Mouse (Mus musculus): Measurements from ENCODE around the gene Dlx1.

Dlx1 gene

GRCm38 (mm10) chr2:71528014-71528713, at the start of gene Dlx1:
TSS of gene Dlx1 (plus strand) at chr2:71528113.
- DNase-seq, result no peak

- no peak for DNase-seq
Measured at GRCm38 (mm10) chr2:71479917-71480316, 48.0 kb upstream of the Dlx1 start.

GRCm38 (mm10) chr2:71481825-71482224, 46.1 kb upstream of the Dlx1 start:
- no peak for DNase-seq

- no peak for DNase-seq
Measured at GRCm38 (mm10) chr2:71483046-71483716, 44.7 kb upstream of the Dlx1 start.

GRCm38 (mm10) chr2:71483717-71484066, 44.2 kb upstream of the Dlx1 start:
- DNase-seq, result no peak

- no peak for DNase-seq
Measured at GRCm38 (mm10) chr2:71491295-71491694, 36.6 kb upstream of the Dlx1 start.

GRCm38 (mm10) chr2:71493161-71493683, 34.7 kb upstream of the Dlx1 start:
- DNase-seq, result no peak

- no peak for DNase-seq
Measured at GRCm38 (mm10) chr2:71494503-71494902, 33.4 kb upstream of the Dlx1 start.

GRCm38 (mm10) chr2:71494971-71495370, 32.9 kb upstream of the Dlx1 start:
- no peak for DNase-seq

GRCm38 (mm10) chr2:71497175-71497574, 30.7 kb upstream of the Dlx1 start:
- DNase-seq, result no peak

GRCm38 (mm10) chr2:71499276-71500230, 28.4 kb upstream of the Dlx1 start:
- DNase-seq, result no peak

GRCm38 (mm10) chr2:71504852-71505251, 23.1 kb upstream of the Dlx1 start:
- DNase-seq, result no peak

- no peak for DNase-seq
Measured at GRCm38 (mm10) chr2:71511209-71511608, 16.7 kb upstream of the Dlx1 start.

GRCm38 (mm10) chr2:71512326-71512725, 15.6 kb upstream of the Dlx1 start:
- no peak for DNase-seq

- no peak for DNase-seq
Measured at GRCm38 (mm10) chr2:71516995-71517394, 10.9 kb upstream of the Dlx1 start.

GRCm38 (mm10) chr2:71517466-71518099, 10.3 kb upstream of the Dlx1 start:
- DNase-seq, result no peak

- no peak for DNase-seq
Measured at GRCm38 (mm10) chr2:71522871-71523270, 5.0 kb upstream of the Dlx1 start.

GRCm38 (mm10) chr2:71523431-71523830, 4.5 kb upstream of the Dlx1 start:
- DNase-seq, result peak in 1 of 2 experiments; percentile 15

- DNase-seq, result no peak
Measured at GRCm38 (mm10) chr2:71524763-71525162, 3.1 kb upstream of the Dlx1 start.

GRCm38 (mm10) chr2:71526595-71527322, 1.2 kb upstream of the Dlx1 start:
- DNase-seq, result no peak

GRCm38 (mm10) chr2:71527323-71528013, 445 bp upstream of the Dlx1 start:
- DNase-seq, result no peak
